Mouse (Mus musculus): ENCODE data around the gene 1700013F07Rik. TPM values are rescaled to one million over a fixed set of nuclear protein-coding genes. Genes with fewer than 3 reads are reported as not detected.
"Not testable (repeated sequence)": the region's sequence is repeated elsewhere in the genome, so short reads cannot be mapped to it uniquely, and the experiment has no call there.

The 1700013F07Rik gene
- polyA plus RNA-seq, 1 experiment from 2014 or later, result 1.1 TPM

- Histone ChIP-seq H3K27ac (peak overlapping the region; percentile 77), H3K27me3 (no peaks in the 10 kb centered on the region), H3K4me3 (peak overlapping the region; percentile 71), H3K36me3 (peaks cover 26% of the 10 kb centered on the region), H3K9ac (peak overlapping the region; percentile 91), H3K9me3 (no peaks in the 10 kb centered on the region), H3K4me2 (peak overlapping the region; percentile 83), H3K4me1 (peaks cover 4% of the 10 kb centered on the region; the same call in 1 of the 2 replicates)
- WGBS, result 18% methylated on average over 21 of the region's 22 CpGs
- peak; percentile 94 for ATAC-seq (ENCODE audit: borderline replicate concordance, extremely low read depth, low FRiP score, low TSS enrichment)
Observed at GRCm38 (mm10) chr3:108554587-108555312, 20.8 kb downstream of the 1700013F07Rik start.

GRCm38 (mm10) chr3:108557888-108558287, 23.9 kb downstream of the 1700013F07Rik start:
- no peaks in the 10 kb centered on the region for H3K27me3 ChIP-seq

GRCm38 (mm10) chr3:108562133-108562730, 28.3 kb downstream of the 1700013F07Rik start, which contains the start of gene Tmem167b:
TSS of gene Tmem167b (minus strand) at chr3:108562466.
- Histone ChIP-seq H3K27me3 (no peaks in the 10 kb centered on the region), H3K9me3 (no peaks in the 10 kb centered on the region), H3K4me2 (peak within 1 kb of the TSS; percentile 80), H3K9ac (peak within 1 kb of the TSS; percentile 82), H3K27ac (peak within 1 kb of the TSS; percentile 94), H3K4me3 (peak within 1 kb of the TSS; percentile 85), H3K4me1 (peaks cover 21% of the 10 kb centered on the region), H3K36me3 (peaks cover 25% of the 10 kb centered on the region)
- ATAC-seq (ENCODE audit: borderline replicate concordance, extremely low read depth, low FRiP score, low TSS enrichment), result peak; percentile 97
- WGBS, result under 1% methylated on average over 45 of the region's 45 CpGs

More at GRCm38 (mm10) chr3:108557888-108558287, 23.9 kb downstream of the 1700013F07Rik start:
- 81% methylated on average over 4 of the region's 4 CpGs for WGBS
- Histone ChIP-seq H3K36me3 (peaks cover 31% of the 10 kb centered on the region), H3K4me2 (no peak overlapping the region), H3K27ac (no peak overlapping the region), H3K9ac (no peak overlapping the region), H3K9me3 (no peaks in the 10 kb centered on the region), H3K4me3 (no peak overlapping the region), H3K4me1 (peaks cover 22% of the 10 kb centered on the region)
- no peak for ATAC-seq (ENCODE audit: borderline replicate concordance, extremely low read depth, low FRiP score, low TSS enrichment)

DNA sequence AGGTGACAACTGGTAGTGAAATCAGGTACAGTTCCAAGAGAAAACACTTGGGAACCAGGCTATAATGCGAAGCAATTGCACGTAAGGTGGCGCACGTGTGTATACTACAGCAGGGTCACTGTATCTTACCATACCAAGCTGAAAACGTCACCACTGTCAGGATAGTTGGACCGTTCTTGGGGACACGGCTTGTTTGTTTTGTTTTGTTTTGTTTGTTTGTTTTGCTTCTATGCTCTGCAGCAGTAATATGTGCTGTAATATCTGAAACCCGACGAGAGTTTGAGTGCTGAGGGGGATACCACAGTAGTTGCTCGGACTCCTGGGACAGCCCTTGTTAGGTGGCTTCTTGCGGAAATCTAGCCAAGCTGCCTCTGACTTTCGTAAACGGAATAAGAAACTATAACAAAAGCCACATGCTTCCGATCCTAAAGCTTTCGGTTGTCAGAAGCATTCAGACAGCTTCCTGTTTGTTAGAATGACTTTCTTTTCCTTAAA, 28.9 kb downstream of the 1700013F07Rik start:
- Histone ChIP-seq H3K27ac (peak overlapping the region; percentile 94), H3K9me3 (no peaks in the 10 kb centered on the region), H3K4me1 (peaks cover 21% of the 10 kb centered on the region), H3K27me3 (no peaks in the 10 kb centered on the region), H3K4me2 (peak overlapping the region; percentile 80), H3K4me3 (peak overlapping the region; percentile 85), H3K36me3 (peaks cover 21% of the 10 kb centered on the region), H3K9ac (peak overlapping the region; percentile 40)
- 5% methylated on average over 15 of the region's 15 CpGs for WGBS
- peak; percentile 66 for ATAC-seq (ENCODE audit: borderline replicate concordance, extremely low read depth, low FRiP score, low TSS enrichment)

- H3K4me1 ChIP-seq, result peaks cover 21% of the 10 kb centered on the region
- peak overlapping the region; percentile 40 for H3K9ac ChIP-seq
- no peaks in the 10 kb centered on the region for H3K27me3 ChIP-seq
- H3K9me3 ChIP-seq, result no peaks in the 10 kb centered on the region
- WGBS, result 5% methylated on average over 4 of the region's 4 CpGs
- ATAC-seq (ENCODE audit: borderline replicate concordance, extremely low read depth, low FRiP score, low TSS enrichment), result peak; percentile 21; the same call in 1 of the 2 replicates
- H3K36me3 ChIP-seq, result peaks cover 16% of the 10 kb centered on the region
- peak overlapping the region; percentile 80 for H3K4me2 ChIP-seq
- H3K27ac ChIP-seq, result peak overlapping the region; percentile 94
- H3K4me3 ChIP-seq, result peak overlapping the region; percentile 85
Observed at GRCm38 (mm10) chr3:108563309-108563708, 29.4 kb downstream of the 1700013F07Rik start.

- WGBS, result 57% methylated on average over 15 of the region's 15 CpGs
- Histone ChIP-seq H3K27ac (no peak overlapping the region), H3K4me2 (no peak overlapping the region), H3K36me3 (no peaks in the 10 kb centered on the region), H3K4me1 (peaks cover 9% of the 10 kb centered on the region), H3K9ac (no peak overlapping the region), H3K4me3 (no peak overlapping the region), H3K9me3 (no peaks in the 10 kb centered on the region), H3K27me3 (no peaks in the 10 kb centered on the region; the same call in 1 of the 2 replicates)
- ATAC-seq (ENCODE audit: borderline replicate concordance, extremely low read depth, low FRiP score, low TSS enrichment), result no peak
Observed at GRCm38 (mm10) chr3:108567990-108568877, 34.3 kb downstream of the 1700013F07Rik start.

GRCm38 (mm10) chr3:108569636-108570035, 35.7 kb downstream of the 1700013F07Rik start:
- not testable (repeated sequence) for ATAC-seq (ENCODE audit: borderline replicate concordance, extremely low read depth, low FRiP score, low TSS enrichment); H3K36me3 ChIP-seq; H3K27me3 ChIP-seq; H3K9me3 ChIP-seq; H3K4me2 ChIP-seq; H3K9ac ChIP-seq; H3K27ac ChIP-seq; H3K4me3 ChIP-seq; H3K4me1 ChIP-seq
- 47% methylated on average over 3 of the region's 3 CpGs for WGBS

GRCm38 (mm10) chr3:108570813-108571212, 36.9 kb downstream of the 1700013F07Rik start:
- Histone ChIP-seq H3K36me3 (no peaks in the 10 kb centered on the region), H3K27me3 (no peaks in the 10 kb centered on the region; the same call in 1 of the 2 replicates), H3K9me3 (no peaks in the 10 kb centered on the region), H3K4me1 (peaks cover 9% of the 10 kb centered on the region), H3K27ac (no peak overlapping the region), H3K4me2 (peak overlapping the region; percentile 68), H3K9ac (no peak overlapping the region), H3K4me3 (peak overlapping the region; percentile 63)
- 85% methylated on average over 14 of the region's 14 CpGs for WGBS
- ATAC-seq (ENCODE audit: borderline replicate concordance, extremely low read depth, low FRiP score, low TSS enrichment), result no peak

- ATAC-seq (ENCODE audit: borderline replicate concordance, extremely low read depth, low FRiP score, low TSS enrichment), result peak; percentile 99
- peak within 1 kb of the TSS; percentile 53; the same call in 1 of the 2 replicates for H3K27ac ChIP-seq
- peaks cover 9% of the 10 kb centered on the region for H3K4me1 ChIP-seq
- H3K4me3 ChIP-seq, result peak within 1 kb of the TSS; percentile 63
- 1% methylated on average over 42 of the region's 42 CpGs for WGBS
- H3K9ac ChIP-seq, result peak within 1 kb of the TSS; percentile 58
- H3K4me2 ChIP-seq, result peak within 1 kb of the TSS; percentile 68
- no peaks in the 10 kb centered on the region for H3K36me3 ChIP-seq
- no peaks in the 10 kb centered on the region for H3K9me3 ChIP-seq
- H3K27me3 ChIP-seq, result no peaks in the 10 kb centered on the region; the same call in 1 of the 2 replicates
Observed at GRCm38 (mm10) chr3:108571443-108572294, 37.7 kb downstream of the 1700013F07Rik start, which contains the start of gene Taf13. TSS of gene Taf13 (plus strand) at chr3:108571698.

- peak overlapping the region; percentile 63 for H3K4me3 ChIP-seq
- peak overlapping the region; percentile 4; the same call in 1 of the 2 replicates for H3K27ac ChIP-seq
- WGBS, result 45% methylated on average over 18 of the region's 18 CpGs
- H3K9ac ChIP-seq, result peak overlapping the region; percentile 58
- peak overlapping the region; percentile 68 for H3K4me2 ChIP-seq
- H3K4me1 ChIP-seq, result peaks cover 9% of the 10 kb centered on the region
- no peaks in the 10 kb centered on the region for H3K9me3 ChIP-seq
- H3K27me3 ChIP-seq, result no peaks in the 10 kb centered on the region; the same call in 1 of the 2 replicates
- no peaks in the 10 kb centered on the region for H3K36me3 ChIP-seq
- no peak for ATAC-seq (ENCODE audit: borderline replicate concordance, extremely low read depth, low FRiP score, low TSS enrichment)
Observed at GRCm38 (mm10) chr3:108572309-108573010, 38.5 kb downstream of the 1700013F07Rik start.

All from lung, embryonic 15.5 days (tissue).